Mouse (Mus musculus): ENCODE data around the gene Jade2. TPM values are rescaled to one million over a fixed set of nuclear protein-coding genes. Genes with fewer than 3 reads are reported as not detected.

Jade2 gene
- polyA plus RNA-seq, 1 experiment from 2014 or later: 0.44 TPM

- Histone ChIP-seq H3K27ac (replicated peaks; ENCODE audit: low read depth, low read length) (no peak overlapping the region), H3K4me1 (ENCODE audit: control insufficient read depth, insufficient read depth, low read length) (no peaks in the 10 kb centered on the region), H3K9ac (ENCODE audit: low read length) (no peak overlapping the region), H3K4me3 (ENCODE audit: low read depth, low read length) (no peak overlapping the region), H3K9me3 (ENCODE audit: control insufficient read depth, low read length) (no peaks in the 10 kb centered on the region), H3K27me3 (ENCODE audit: control insufficient read depth, insufficient read depth, low read length) (no peaks in the 10 kb centered on the region), H3K36me3 (ENCODE audit: control insufficient read depth, insufficient read depth, low read length) (no peaks in the 10 kb centered on the region), H3K4me2 (ENCODE audit: low read depth, severe bottlenecking) (no peak overlapping the region)
- WGBS: 91% methylated on average over 10 of the region's 10 CpGs
- ATAC-seq (ENCODE audit: insufficient number of reproducible peaks, low FRiP score, low TSS enrichment, low read depth): no peak
- DNase-seq (ENCODE audit: low spot score): no peak
Observed at GRCm38 (mm10) chr11:51867261-51867660, 9.8 kb upstream of the Jade2 start.

GRCm38 (mm10) chr11:51866020-51866419, 8.6 kb upstream of the Jade2 start:
- ATAC-seq (ENCODE audit: insufficient number of reproducible peaks, low FRiP score, low TSS enrichment, low read depth) (no peak), DNase-seq (ENCODE audit: low spot score) (no peak)
- no peaks in the 10 kb centered on the region for H3K36me3 ChIP-seq (ENCODE audit: control insufficient read depth, insufficient read depth, low read length)
- no peak overlapping the region for H3K4me3 ChIP-seq (ENCODE audit: low read depth, low read length)
- no peaks in the 10 kb centered on the region for H3K9me3 ChIP-seq (ENCODE audit: control insufficient read depth, low read length)
- no peak overlapping the region for H3K27ac ChIP-seq (replicated peaks; ENCODE audit: low read depth, low read length)
- H3K4me1 ChIP-seq (ENCODE audit: control insufficient read depth, insufficient read depth, low read length): no peaks in the 10 kb centered on the region
- no peaks in the 10 kb centered on the region for H3K27me3 ChIP-seq (ENCODE audit: control insufficient read depth, insufficient read depth, low read length)
- no peak overlapping the region for H3K4me2 ChIP-seq (ENCODE audit: low read depth, severe bottlenecking)
- WGBS: 74% methylated on average over 3 of the region's 3 CpGs
- H3K9ac ChIP-seq (ENCODE audit: low read length): no peak overlapping the region

GRCm38 (mm10) chr11:51860666-51861065, 3.2 kb upstream of the Jade2 start:
- no peak overlapping the region for H3K4me3 ChIP-seq (ENCODE audit: low read depth, low read length)
- ATAC-seq (ENCODE audit: insufficient number of reproducible peaks, low FRiP score, low TSS enrichment, low read depth): no peak
- no peak overlapping the region for H3K9ac ChIP-seq (ENCODE audit: low read length)
- H3K27ac ChIP-seq (replicated peaks; ENCODE audit: low read depth, low read length): no peak overlapping the region
- H3K27me3 ChIP-seq (ENCODE audit: control insufficient read depth, insufficient read depth, low read length): peaks cover 18% of the 10 kb centered on the region
- H3K9me3 ChIP-seq (ENCODE audit: control insufficient read depth, low read length): no peaks in the 10 kb centered on the region
- no peak overlapping the region for H3K4me2 ChIP-seq (ENCODE audit: low read depth, severe bottlenecking)
- H3K4me1 ChIP-seq (ENCODE audit: control insufficient read depth, insufficient read depth, low read length): peaks cover 3% of the 10 kb centered on the region
- WGBS: 86% methylated on average over 8 of the region's 8 CpGs
- H3K36me3 ChIP-seq (ENCODE audit: control insufficient read depth, insufficient read depth, low read length): no peaks in the 10 kb centered on the region
- no peak for DNase-seq (ENCODE audit: low spot score)

GRCm38 (mm10) chr11:51859561-51859960, 2.1 kb upstream of the Jade2 start:
- ATAC-seq (ENCODE audit: insufficient number of reproducible peaks, low FRiP score, low TSS enrichment, low read depth) (no peak), DNase-seq (ENCODE audit: low spot score) (no peak)
- no peaks in the 10 kb centered on the region for H3K36me3 ChIP-seq (ENCODE audit: control insufficient read depth, insufficient read depth, low read length)
- no peak overlapping the region for H3K9ac ChIP-seq (ENCODE audit: low read length)
- H3K27ac ChIP-seq (replicated peaks; ENCODE audit: low read depth, low read length): no peak overlapping the region
- 20% methylated on average over 2 of the region's 2 CpGs for WGBS
- H3K9me3 ChIP-seq (ENCODE audit: control insufficient read depth, low read length): no peaks in the 10 kb centered on the region
- no peak overlapping the region for H3K4me2 ChIP-seq (ENCODE audit: low read depth, severe bottlenecking)
- peaks cover 7% of the 10 kb centered on the region for H3K4me1 ChIP-seq (ENCODE audit: control insufficient read depth, insufficient read depth, low read length)
- peaks cover 18% of the 10 kb centered on the region for H3K27me3 ChIP-seq (ENCODE audit: control insufficient read depth, insufficient read depth, low read length)
- no peak overlapping the region for H3K4me3 ChIP-seq (ENCODE audit: low read depth, low read length)

GRCm38 (mm10) chr11:51858528-51859051, 1.1 kb upstream of the Jade2 start:
- H3K9ac ChIP-seq (ENCODE audit: low read length): peak overlapping the region; percentile 56; the same call in 1 of the 2 replicates
- peak overlapping the region; percentile 54 for H3K4me3 ChIP-seq (ENCODE audit: low read depth, low read length)
- peaks cover 18% of the 10 kb centered on the region for H3K27me3 ChIP-seq (ENCODE audit: control insufficient read depth, insufficient read depth, low read length)
- DNase-seq (ENCODE audit: low spot score) (peak; percentile 67), ATAC-seq (ENCODE audit: insufficient number of reproducible peaks, low FRiP score, low TSS enrichment, low read depth) (peak; percentile 24; the same call in 1 of the 2 replicates)
- peak overlapping the region; percentile 91 for H3K4me2 ChIP-seq (ENCODE audit: low read depth, severe bottlenecking)
- peaks cover 9% of the 10 kb centered on the region for H3K4me1 ChIP-seq (ENCODE audit: control insufficient read depth, insufficient read depth, low read length)
- H3K36me3 ChIP-seq (ENCODE audit: control insufficient read depth, insufficient read depth, low read length): no peaks in the 10 kb centered on the region
- no peak overlapping the region for H3K27ac ChIP-seq (replicated peaks; ENCODE audit: low read depth, low read length)
- H3K9me3 ChIP-seq (ENCODE audit: control insufficient read depth, low read length): no peaks in the 10 kb centered on the region
- WGBS: 0% methylated on average over 26 of the region's 28 CpGs

- no peak overlapping the region; the same call in 1 of the 2 replicates for H3K27ac ChIP-seq (replicated peaks; ENCODE audit: low read depth, low read length)
- peaks cover 11% of the 10 kb centered on the region for H3K4me1 ChIP-seq (ENCODE audit: control insufficient read depth, insufficient read depth, low read length)
- H3K9ac ChIP-seq (ENCODE audit: low read length): peak overlapping the region; percentile 56
- no peaks in the 10 kb centered on the region for H3K36me3 ChIP-seq (ENCODE audit: control insufficient read depth, insufficient read depth, low read length)
- H3K27me3 ChIP-seq (ENCODE audit: control insufficient read depth, insufficient read depth, low read length): peaks cover 18% of the 10 kb centered on the region
- H3K9me3 ChIP-seq (ENCODE audit: control insufficient read depth, low read length): no peaks in the 10 kb centered on the region
- DNase-seq (ENCODE audit: low spot score) (peak; percentile 69), ATAC-seq (ENCODE audit: insufficient number of reproducible peaks, low FRiP score, low TSS enrichment, low read depth) (no peak; the same call in 1 of the 2 replicates)
- WGBS: under 1% methylated on average over 44 of the region's 52 CpGs
- peak overlapping the region; percentile 54 for H3K4me3 ChIP-seq (ENCODE audit: low read depth, low read length)
- H3K4me2 ChIP-seq (ENCODE audit: low read depth, severe bottlenecking): peak overlapping the region; percentile 91
Observed at GRCm38 (mm10) chr11:51857818-51858527, 520 bp upstream of the Jade2 start.

GRCm38 (mm10) chr11:51856616-51857080, 805 bp downstream of the Jade2 start:
- Histone ChIP-seq H3K27me3 (ENCODE audit: control insufficient read depth, insufficient read depth, low read length) (peaks cover 18% of the 10 kb centered on the region), H3K4me1 (ENCODE audit: control insufficient read depth, insufficient read depth, low read length) (peaks cover 19% of the 10 kb centered on the region)

GRCm38 (mm10) chr11:51855818-51856615, 1.4 kb downstream of the Jade2 start:
- Histone ChIP-seq H3K9me3 (ENCODE audit: control insufficient read depth, low read length) (no peaks in the 10 kb centered on the region), H3K27me3 (ENCODE audit: control insufficient read depth, insufficient read depth, low read length) (peaks cover 18% of the 10 kb centered on the region), H3K9ac (ENCODE audit: low read length) (peak overlapping the region; percentile 56), H3K36me3 (ENCODE audit: control insufficient read depth, insufficient read depth, low read length) (no peaks in the 10 kb centered on the region), H3K4me3 (ENCODE audit: low read depth, low read length) (peak overlapping the region; percentile 54), H3K27ac (replicated peaks; ENCODE audit: low read depth, low read length) (no peak overlapping the region; the same call in 1 of the 2 replicates), H3K4me1 (ENCODE audit: control insufficient read depth, insufficient read depth, low read length) (peaks cover 21% of the 10 kb centered on the region), H3K4me2 (ENCODE audit: low read depth, severe bottlenecking) (peak overlapping the region; percentile 91)
- WGBS: 0% methylated on average over 36 of the region's 47 CpGs
- DNase-seq (ENCODE audit: low spot score): no peak
- ATAC-seq (ENCODE audit: insufficient number of reproducible peaks, low FRiP score, low TSS enrichment, low read depth): peak; percentile 60

More at GRCm38 (mm10) chr11:51856616-51857080, 805 bp downstream of the Jade2 start:
- under 1% methylated on average over 41 of the region's 41 CpGs for WGBS
- peak; percentile 70 for DNase-seq (ENCODE audit: low spot score)
- H3K4me3 ChIP-seq (ENCODE audit: low read depth, low read length): peak overlapping the region; percentile 54
- H3K36me3 ChIP-seq (ENCODE audit: control insufficient read depth, insufficient read depth, low read length): no peaks in the 10 kb centered on the region
- peak overlapping the region; percentile 56 for H3K9ac ChIP-seq (ENCODE audit: low read length)
- no peak for ATAC-seq (ENCODE audit: insufficient number of reproducible peaks, low FRiP score, low TSS enrichment, low read depth)
- H3K27ac ChIP-seq (replicated peaks; ENCODE audit: low read depth, low read length): no peak overlapping the region; the same call in 1 of the 2 replicates
- H3K4me2 ChIP-seq (ENCODE audit: low read depth, severe bottlenecking): peak overlapping the region; percentile 91
- no peaks in the 10 kb centered on the region for H3K9me3 ChIP-seq (ENCODE audit: control insufficient read depth, low read length)
